Mouse (Mus musculus): ENCODE measurements around the gene 4930590J08Rik. TPM values are rescaled to one million over a fixed set of nuclear protein-coding genes. Genes with fewer than 3 reads are reported as not detected.
"Not testable (repeated sequence)": the region's sequence is repeated elsewhere in the genome, so short reads cannot be mapped to it uniquely, and the experiment has no call there.

4930590J08Rik gene
- total RNA-seq (2021): under 1 TPM; 0.55 to 0.67 TPM

GRCm38 (mm10) chr6:91902509-91902908, at the start of gene 4930590J08Rik:
TSS of gene 4930590J08Rik (plus strand) at chr6:91902809.
- intact Hi-C loops (cut with DNase I): loop anchor here (5.0 to 10.0 kb wide), 3 partner anchors 90 to 365 kb away; no protein-coding TSS in a partner anchor

GRCm38 (mm10) chr6:91858339-91858738, 44.3 kb upstream of the 4930590J08Rik start:
- intact Hi-C loops (cut with DNase I): no loop called here
- DNase-seq (ENCODE audit: low spot score): no peak

More at GRCm38 (mm10) chr6:91902509-91902908, at the start of gene 4930590J08Rik:
- DNase-seq (ENCODE audit: low spot score): not testable (repeated sequence)

DNA sequence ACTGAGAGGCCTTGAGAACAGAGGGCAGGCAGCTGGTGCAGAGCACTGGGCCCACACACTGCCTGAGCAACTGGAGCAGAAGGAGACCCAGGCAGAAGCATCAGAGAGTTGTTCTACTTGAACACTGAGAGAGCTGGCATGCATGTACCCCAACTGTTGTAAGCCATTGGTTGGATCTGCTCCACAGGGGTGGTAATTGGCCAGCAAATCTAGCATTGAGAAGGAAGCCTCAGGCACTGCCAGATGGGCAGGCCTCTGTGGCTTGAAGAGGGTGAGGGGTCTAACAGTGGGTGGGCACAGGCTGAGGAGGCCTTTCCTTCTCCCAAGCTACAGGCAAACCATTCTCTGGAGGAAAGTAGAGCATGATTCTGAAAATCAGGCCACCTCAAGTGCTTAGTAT, 39.8 kb upstream of the 4930590J08Rik start:
- intact Hi-C loops (cut with DNase I): no loop called here
- no peak for DNase-seq (ENCODE audit: low spot score)

- intact Hi-C loops (cut with DNase I): no loop called here
- DNase-seq (ENCODE audit: low spot score): no peak
Observed at GRCm38 (mm10) chr6:91864595-91864994, 38.0 kb upstream of the 4930590J08Rik start.

GRCm38 (mm10) chr6:91865601-91866000, 37.0 kb upstream of the 4930590J08Rik start:
- no peak for DNase-seq (ENCODE audit: low spot score)
- intact Hi-C loops (cut with DNase I): no loop called here

GRCm38 (mm10) chr6:91868091-91868490, 34.5 kb upstream of the 4930590J08Rik start:
- no peak for DNase-seq (ENCODE audit: low spot score)
- intact Hi-C loops (cut with DNase I): no loop called here

GRCm38 (mm10) chr6:91872781-91873180, 29.8 kb upstream of the 4930590J08Rik start:
- intact Hi-C loops (cut with DNase I): no loop called here
- no peak for DNase-seq (ENCODE audit: low spot score)

- DNase-seq (ENCODE audit: low spot score): peak; percentile 85
- intact Hi-C loops (cut with DNase I): no loop called here
Observed at GRCm38 (mm10) chr6:91877885-91878651, 24.5 kb upstream of the 4930590J08Rik start, which contains the start of gene Ccdc174. TSS of gene Ccdc174 (plus strand) at chr6:91878053.

DNA sequence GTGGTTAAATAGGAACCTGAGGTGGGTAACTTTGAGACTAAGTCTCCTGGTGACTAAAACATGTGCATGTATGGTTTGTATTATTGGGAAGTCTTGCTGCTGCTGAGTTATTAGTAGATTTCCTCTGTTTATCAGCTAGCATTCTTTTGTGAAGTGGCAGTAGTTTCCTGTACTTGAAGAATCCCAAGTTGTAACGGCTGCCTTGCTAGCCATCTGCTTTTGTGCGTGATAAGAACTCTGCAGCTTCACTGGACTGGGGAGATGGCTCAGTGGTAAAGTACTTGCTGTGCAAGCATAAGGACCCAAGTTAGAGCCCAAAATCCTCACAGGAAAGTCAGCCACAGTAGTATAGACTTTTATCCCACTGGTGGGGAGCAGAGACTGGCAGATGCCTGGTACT, 18.8 kb upstream of the 4930590J08Rik start:
- intact Hi-C loops (cut with DNase I): no loop called here
- no peak for DNase-seq (ENCODE audit: low spot score)

DNA sequence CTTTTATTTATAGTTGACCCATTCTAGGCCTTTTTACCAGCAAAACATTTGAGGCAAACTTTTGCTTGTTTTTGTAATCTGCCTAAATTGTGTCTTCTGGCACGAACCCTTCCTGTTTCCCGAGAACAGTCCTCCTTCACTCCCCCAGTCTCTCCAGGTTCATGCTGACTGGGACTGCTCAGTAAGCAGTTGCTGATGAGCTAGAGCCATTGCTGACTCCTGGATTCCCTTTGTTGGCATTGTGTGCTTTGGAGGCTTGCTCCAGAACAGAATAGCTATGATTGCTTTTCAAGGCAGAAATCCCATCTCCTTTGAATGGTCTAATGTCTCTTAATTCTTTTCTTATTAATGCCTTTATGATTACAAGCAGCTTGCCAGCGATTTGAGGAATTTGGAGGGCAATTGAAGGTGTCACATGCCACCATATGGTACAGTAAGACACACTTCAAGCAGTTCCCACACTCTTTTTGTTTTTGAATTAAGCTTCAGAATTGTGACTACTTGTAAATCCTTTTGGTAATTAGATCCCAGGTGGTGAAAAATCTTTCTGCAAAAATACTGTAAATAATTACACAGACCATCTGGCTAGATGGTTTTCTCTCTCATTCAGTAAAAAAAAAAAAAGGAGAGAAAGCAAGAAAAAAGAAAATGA, 13.2 kb upstream of the 4930590J08Rik start:
- intact Hi-C loops (cut with DNase I): no loop called here
- DNase-seq (ENCODE audit: low spot score): no peak

DNA sequence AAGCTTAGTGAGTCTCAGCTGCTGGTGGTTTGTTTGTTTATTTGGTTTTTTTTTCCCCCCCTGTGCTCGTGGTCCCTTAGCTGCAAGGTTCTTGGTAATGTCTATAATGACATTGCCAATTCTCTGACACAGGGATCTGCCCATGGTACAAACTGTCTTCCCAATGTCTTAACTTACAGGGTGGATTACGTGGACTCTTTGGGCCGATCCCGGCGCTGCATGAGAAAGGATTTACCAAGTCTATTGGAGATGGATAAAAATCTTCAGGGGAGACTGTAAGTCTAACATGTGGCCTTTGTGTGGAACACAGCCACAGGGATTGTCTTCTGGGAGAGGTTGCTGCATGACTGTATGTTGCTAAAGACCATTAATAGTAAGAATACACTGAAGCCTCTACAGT, 12.0 kb upstream of the 4930590J08Rik start:
- DNase-seq (ENCODE audit: low spot score): no peak
- intact Hi-C loops (cut with DNase I): no loop called here

DNA sequence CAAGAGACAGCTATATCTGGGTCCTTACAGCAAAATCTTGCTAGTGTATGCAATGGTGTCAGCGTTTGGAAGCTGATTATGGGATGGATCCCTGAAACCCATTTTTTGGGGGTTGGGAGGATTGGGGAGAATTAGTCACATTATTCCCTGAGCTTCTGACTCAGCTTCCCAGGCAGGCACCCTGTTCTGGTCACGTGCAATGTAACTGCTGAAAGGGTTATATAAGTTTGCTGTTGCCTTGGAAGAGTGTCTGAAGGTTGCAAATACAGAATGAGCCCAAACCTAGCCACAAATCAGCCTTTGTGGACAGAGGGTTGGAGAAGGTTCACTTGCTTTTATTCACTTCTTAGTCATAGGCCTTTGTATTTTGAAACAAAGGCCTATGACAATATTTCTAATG, 10.8 kb upstream of the 4930590J08Rik start:
- no peak for DNase-seq (ENCODE audit: low spot score)
- intact Hi-C loops (cut with DNase I): no loop called here

DNA sequence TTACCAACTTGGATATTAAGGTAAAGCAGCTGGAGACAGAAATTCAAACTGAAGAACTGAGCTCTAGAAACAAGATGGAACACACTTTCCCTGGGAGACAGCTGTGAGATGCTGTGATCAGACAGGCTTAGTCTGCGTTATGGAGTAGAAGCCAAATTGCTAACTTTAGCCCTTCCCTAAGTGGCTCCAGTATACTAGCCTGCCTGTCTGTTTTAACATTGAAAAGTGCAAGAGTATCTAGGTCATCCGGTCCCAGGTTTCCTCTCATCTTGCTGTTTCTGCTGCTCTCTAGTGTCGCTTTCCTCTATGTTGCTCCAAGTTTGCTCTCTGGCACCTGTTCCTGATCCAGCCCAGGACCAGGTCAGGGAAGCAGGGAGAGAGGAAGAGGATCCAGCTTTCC, 5.8 kb upstream of the 4930590J08Rik start:
- intact Hi-C loops (cut with DNase I): no loop called here
- no peak for DNase-seq (ENCODE audit: low spot score)

DNA sequence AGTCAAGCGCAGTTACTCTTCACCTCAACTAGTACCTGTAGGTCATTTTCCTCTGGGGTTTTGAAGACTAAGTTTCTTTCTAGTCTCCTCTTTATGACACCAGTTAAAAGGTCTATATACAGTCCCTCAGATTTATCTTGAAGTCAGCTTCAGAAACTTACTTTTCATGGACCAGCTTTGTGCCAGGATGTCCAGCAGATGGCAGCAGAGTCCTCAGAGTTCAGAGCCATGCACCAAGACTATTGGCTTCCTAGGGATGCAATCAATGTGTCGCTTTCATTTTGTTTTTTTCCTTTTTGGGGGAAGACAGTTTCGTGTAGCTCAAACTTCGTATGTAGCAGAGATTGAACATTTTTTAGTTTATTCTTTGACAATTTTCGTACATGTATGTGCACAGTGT, 1.1 kb upstream of the 4930590J08Rik start:
- DNase-seq (ENCODE audit: low spot score): peak; percentile 26
- intact Hi-C loops (cut with DNase I): loop anchor here (1.0 to 10.0 kb wide), 4 partner anchors 91 to 366 kb away; no protein-coding TSS in a partner anchor

DNA sequence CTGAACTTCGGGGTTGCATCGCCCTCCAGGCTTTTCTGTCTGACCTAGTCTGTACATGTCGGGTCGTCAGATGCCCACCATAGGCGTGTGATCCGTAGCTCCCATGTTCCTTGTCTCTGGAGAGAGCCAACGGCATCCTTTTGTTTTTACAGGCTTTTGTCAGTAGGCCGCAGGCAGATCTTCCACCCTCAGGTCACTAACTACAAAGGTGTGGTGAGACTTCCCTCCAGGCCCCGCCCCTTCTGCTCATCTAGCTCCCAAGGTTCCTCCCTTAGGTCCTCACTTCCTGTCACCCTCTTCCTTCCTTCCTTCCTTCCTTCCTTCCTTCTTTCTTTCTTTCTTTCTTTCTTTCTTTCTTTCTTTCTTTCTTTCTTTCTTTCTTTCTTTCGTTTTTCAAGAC, 11.4 kb downstream of the 4930590J08Rik start:
- no peak for DNase-seq (ENCODE audit: low spot score)
- intact Hi-C loops (cut with DNase I): no loop called here

DNA sequence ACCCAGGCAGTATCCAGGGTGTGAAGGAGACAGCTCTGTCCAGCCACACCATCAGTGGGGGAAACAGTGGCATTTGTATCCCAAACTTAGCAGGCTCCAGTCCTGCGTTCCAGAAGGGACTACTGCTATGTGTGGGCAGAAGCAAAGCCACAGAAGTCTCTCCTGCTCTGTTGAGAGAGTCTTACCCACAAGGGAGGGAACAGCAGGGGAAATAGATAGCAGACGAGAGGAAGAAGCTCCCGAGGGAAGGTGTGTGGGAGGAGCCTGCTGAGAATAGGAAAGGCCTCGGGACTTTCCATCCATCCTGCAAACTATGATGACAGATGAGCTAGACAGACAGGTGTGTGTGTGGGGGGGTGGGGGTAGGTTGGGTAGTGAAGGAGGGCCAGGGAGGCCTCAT, 14.7 kb downstream of the 4930590J08Rik start:
- DNase-seq (ENCODE audit: low spot score): no peak
- intact Hi-C loops (cut with DNase I): no loop called here

GRCm38 (mm10) chr6:91917716-91918115, 15.1 kb downstream of the 4930590J08Rik start:
- DNase-seq (ENCODE audit: low spot score): no peak

DNA sequence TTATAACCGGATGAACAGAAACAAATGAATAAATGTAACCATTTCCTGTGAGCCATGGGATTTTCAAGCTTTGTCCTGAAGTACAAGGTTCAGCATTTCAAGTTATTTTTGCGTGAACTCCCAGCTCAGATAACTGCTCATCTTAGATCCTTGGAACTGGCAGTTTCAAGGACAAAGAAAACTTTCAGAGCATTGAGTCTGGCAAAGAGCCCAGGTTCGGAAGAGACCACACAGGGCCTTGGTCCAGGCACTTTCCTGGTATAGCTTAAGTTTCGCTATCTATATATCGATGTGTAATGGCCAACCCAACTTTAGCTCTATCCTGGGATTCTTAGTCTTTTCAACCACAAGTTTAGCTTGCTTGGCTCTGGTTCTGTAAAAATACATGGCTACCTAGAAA, 28.6 kb downstream of the 4930590J08Rik start:
- DNase-seq (ENCODE audit: low spot score): no peak
- intact Hi-C loops (cut with DNase I): no loop called here

More at GRCm38 (mm10) chr6:91917716-91918115, 15.1 kb downstream of the 4930590J08Rik start:
- intact Hi-C loops (cut with DNase I): no loop called here

- intact Hi-C loops (cut with DNase I): no loop called here
- no peak for DNase-seq (ENCODE audit: low spot score)
Observed at GRCm38 (mm10) chr6:91938491-91938890, 35.9 kb downstream of the 4930590J08Rik start.

GRCm38 (mm10) chr6:91948426-91948825, 45.8 kb downstream of the 4930590J08Rik start:
- no peak for DNase-seq (ENCODE audit: low spot score)
- intact Hi-C loops (cut with DNase I): loop anchor here (5.0 kb wide), 1 partner anchor 39 kb away; no protein-coding TSS in a partner anchor

- DNase-seq (ENCODE audit: low spot score); intact Hi-C loops (cut with DNase I): not testable (repeated sequence)
Observed at GRCm38 (mm10) chr6:91958015-91958414, 55.4 kb downstream of the 4930590J08Rik start.

All from heart, postnatal 25 days (tissue).